Mouse (Mus musculus) limb, embryonic 14.5 days (tissue): ENCODE results near the gene Zfp1. TPM values are rescaled to one million over a fixed set of nuclear protein-coding genes. Genes with fewer than 3 reads are reported as not detected.

ENCODE experiments used
- ATAC-seq: fragments of 200-750 bp; cut with Nextera tagmentation; 2 replicates; pipeline ENCODE4 v1.8.0; 2017; ENCODE audit warnings: low read depth, moderate number of reproducible peaks, moderate TSS enrichment; ENCODE audit not compliant: low FRiP score
- DNase-seq: peaks from one replicate; pipeline ENCODE4 v3.0.0-alpha.2; 2015; ENCODE audit warnings: low spot score
- H3K27ac ChIP-seq: fragments of 300-500 bp; sonication (generic); replicated peaks from 2 replicates; pipeline ENCODE4 v1.5.1; 2014; ENCODE audit warnings: low read depth, mild to moderate bottlenecking, low read length, moderate library complexity, mixed read lengths
- H3K27me3 ChIP-seq: fragments of 300-500 bp; sonication (generic); 2 replicates; pipeline ENCODE4 v1.6.1; 2014; ENCODE audit warnings: low read length, mixed read lengths; ENCODE audit not compliant: control insufficient read depth, insufficient read depth
- H3K36me3 ChIP-seq: fragments of 300-500 bp; sonication (generic); 2 replicates; pipeline ENCODE4 v1.6.1; 2014; ENCODE audit warnings: mild to moderate bottlenecking, low read length, moderate library complexity, mixed read lengths; ENCODE audit not compliant: control insufficient read depth, insufficient read depth
- H3K4me1 ChIP-seq: fragments of 300-500 bp; sonication (generic); 2 replicates; pipeline ENCODE4 v1.6.1; 2014; ENCODE audit warnings: antibody characterized with exemption, low read length, mixed read lengths; ENCODE audit not compliant: control insufficient read depth, insufficient read depth
- H3K4me2 ChIP-seq: fragments of 300-500 bp; sonication (generic); replicated peaks from 2 replicates; pipeline ENCODE4 v1.6.1; 2014; ENCODE audit warnings: low read depth, mild to moderate bottlenecking, low read length, moderate library complexity; ENCODE audit not compliant: severe bottlenecking
- H3K4me3 ChIP-seq: fragments of 300-500 bp; sonication (generic); replicated peaks from 2 replicates; pipeline ENCODE4 v1.5.1; 2014; ENCODE audit warnings: low read length
- H3K9ac ChIP-seq: fragments of 300-500 bp; sonication (generic); 2 replicates; pipeline ENCODE4 v1.6.1; 2014; ENCODE audit warnings: mild to moderate bottlenecking, low read depth, low read length, moderate library complexity; ENCODE audit not compliant: severe bottlenecking
- H3K9me3 ChIP-seq: fragments of 300-500 bp; sonication (generic); 2 replicates; pipeline ENCODE4 v1.6.1; 2016; ENCODE audit warnings: low read length; ENCODE audit not compliant: control insufficient read depth
- POLR2A ChIP-seq: fragments of 200-500 bp; IDR thresholded peaks from 2 replicates; pipeline ENCODE4 v1.8.0; 2012; ENCODE audit warnings: inconsistent platforms, mild to moderate bottlenecking, moderate library complexity, borderline replicate concordance; ENCODE audit not compliant: insufficient read depth, insufficient read length; ENCODE audit errors: extremely low read depth
- WGBS: fragments of 180-500 bp; shearing (Covaris S2); extraction: QIAGEN DNeasy Blood & Tissue Kit; methylation state at CpG from one replicate; pipeline ENCODE4 v1.1.7; 2014; 5-methylcytosine and 5-hydroxymethylcytosine counted together
- polyA plus RNA-seq, 2 experiments: library from polyadenylated mRNA; depleted of rRNA in 1 of 2; stranded (reverse) in 1 of 2; unstranded in 1 of 2; fragments of >200 nt; fragmentation: Nextera tagmentation in 1 of 2; extraction: Ambion mirVana in 1 of 2; gene quantifications; 2 replicates each; pipeline versions ENCODE4 v1.2.1 to v1.2.3; 2012 to 2014

The Zfp1 gene
- polyA plus RNA-seq, 2 experiments, result 20.7 to 20.8 TPM

- Histone ChIP-seq H3K27me3 (no peaks in the 10 kb centered on the region), H3K36me3 (peaks cover 9% of the 10 kb centered on the region; the same call in 1 of the 2 replicates), H3K9me3 (no peaks in the 10 kb centered on the region), H3K4me3 (no peak overlapping the region), H3K4me2 (no peak overlapping the region), H3K9ac (no peak overlapping the region), H3K4me1 (no peaks in the 10 kb centered on the region), H3K27ac (no peak overlapping the region)
- WGBS, result 91% methylated on average over 12 of the region's 12 CpGs
- no peak for TF ChIP-seq POLR2A
- no peak for DNase-seq
- ATAC-seq, result no peak
Measured at GRCm38 (mm10) chr8:111704585-111704984, 61.4 kb downstream of the Zfp1 start.

- no peaks in the 10 kb centered on the region for H3K9me3 ChIP-seq
- DNase-seq (no peak), ATAC-seq (no peak)
- H3K36me3 ChIP-seq, result peaks cover 15% of the 10 kb centered on the region
- H3K4me1 ChIP-seq, result no peaks in the 10 kb centered on the region
- H3K27me3 ChIP-seq, result no peaks in the 10 kb centered on the region
- no peak overlapping the region for H3K27ac ChIP-seq
- no peak overlapping the region for H3K9ac ChIP-seq
- H3K4me2 ChIP-seq, result no peak overlapping the region
- no peak overlapping the region for H3K4me3 ChIP-seq
- TF ChIP-seq POLR2A, result no peak
- 76% methylated on average over 3 of the region's 3 CpGs for WGBS
Measured at GRCm38 (mm10) chr8:111705222-111705621, 62.0 kb downstream of the Zfp1 start.

- no peaks in the 10 kb centered on the region for H3K27me3 ChIP-seq
- H3K9me3 ChIP-seq, result no peaks in the 10 kb centered on the region
- H3K27ac ChIP-seq, result no peak overlapping the region
- no peak overlapping the region; the same call in 1 of the 2 replicates for H3K9ac ChIP-seq
- WGBS, result 70% methylated on average over 5 of the region's 5 CpGs
- DNase-seq (no peak), ATAC-seq (no peak)
- no peak overlapping the region for H3K4me3 ChIP-seq
- peaks cover 20% of the 10 kb centered on the region for H3K36me3 ChIP-seq
- H3K4me2 ChIP-seq, result no peak overlapping the region
- no peak for TF ChIP-seq POLR2A
- H3K4me1 ChIP-seq, result no peaks in the 10 kb centered on the region
Measured at GRCm38 (mm10) chr8:111705699-111706098, 62.5 kb downstream of the Zfp1 start.

GRCm38 (mm10) chr8:111708265-111708664 lies 65.1 kb downstream of the Zfp1 start:
- no peak overlapping the region for H3K27ac ChIP-seq

GRCm38 (mm10) chr8:111709223-111709622 lies 66.0 kb downstream of the Zfp1 start:
- H3K9ac ChIP-seq, result no peak overlapping the region
- 86% methylated on average over 1 of the region's 1 CpGs for WGBS
- DNase-seq (no peak), ATAC-seq (no peak)
- no peak for TF ChIP-seq POLR2A
- H3K4me1 ChIP-seq, result no peaks in the 10 kb centered on the region
- H3K36me3 ChIP-seq, result peaks cover 55% of the 10 kb centered on the region
- H3K9me3 ChIP-seq, result no peaks in the 10 kb centered on the region
- H3K27me3 ChIP-seq, result no peaks in the 10 kb centered on the region
- H3K4me2 ChIP-seq, result no peak overlapping the region
- H3K27ac ChIP-seq, result no peak overlapping the region
- H3K4me3 ChIP-seq, result no peak overlapping the region

More at GRCm38 (mm10) chr8:111708265-111708664, 65.1 kb downstream of the Zfp1 start:
- H3K9ac ChIP-seq, result no peak overlapping the region
- WGBS, result 71% methylated on average over 6 of the region's 6 CpGs
- TF ChIP-seq POLR2A, result no peak
- DNase-seq (no peak), ATAC-seq (no peak)
- H3K4me1 ChIP-seq, result no peaks in the 10 kb centered on the region
- H3K9me3 ChIP-seq, result no peaks in the 10 kb centered on the region
- no peaks in the 10 kb centered on the region for H3K27me3 ChIP-seq
- H3K4me3 ChIP-seq, result no peak overlapping the region
- peaks cover 45% of the 10 kb centered on the region for H3K36me3 ChIP-seq
- no peak overlapping the region for H3K4me2 ChIP-seq
